Mouse (Mus musculus) MEL (cell line): ENCODE data around the gene Fam20b. TPM values are rescaled to one million over a fixed set of nuclear protein-coding genes. Genes with fewer than 3 reads are reported as not detected.
A peak's percentile ranks its signal among the peaks of the same experiment; 100 is the strongest.

Experiments used
- DNase-seq: peaks from one replicate; pipeline ENCODE4 v3.0.0; 2011; ENCODE audit warnings: low read depth, low spot score
- H3K27ac ChIP-seq: 2 replicates; pipeline ENCODE4 v1.5.1; 2012; ENCODE audit warnings: low read depth, mild to moderate bottlenecking, control low read depth, low read length, moderate library complexity; ENCODE audit not compliant: control insufficient read depth
- H3K27me3 ChIP-seq, 2 experiments: fragments of 150-350 bp in 1 of 2; sonication (generic) in 1 of 2; 2 replicates each; pipeline ENCODE4 v1.6.1; 2012; ENCODE audit warnings: low read length in 2 of 2, mild to moderate bottlenecking in 2 of 2, improper control_type of control experiment in 1 of 2, moderate library complexity in 1 of 2; ENCODE audit not compliant: insufficient read depth in 2 of 2, control insufficient read depth in 1 of 2
- H3K36me3 ChIP-seq, 2 experiments: 2 replicates each; pipeline ENCODE4 v1.6.1; 2012 to 2014; ENCODE audit warnings: low read length in 2 of 2, improper control_type of control experiment in 1 of 2, inconsistent platforms in 1 of 2, mild to moderate bottlenecking in 1 of 2; ENCODE audit not compliant: insufficient read depth in 2 of 2, control insufficient read depth in 1 of 2
- H3K4me1 ChIP-seq, 2 experiments: fragments of 150-350 bp in 1 of 2; sonication (generic) in 1 of 2; 2 replicates each; pipeline ENCODE4 v1.6.1; 2012; ENCODE audit warnings: low read length in 2 of 2, improper control_type of control experiment in 1 of 2, mild to moderate bottlenecking in 1 of 2; ENCODE audit not compliant: insufficient read depth in 2 of 2, control insufficient read depth in 1 of 2
- H3K4me3 ChIP-seq, 2 experiments: fragments of 150-350 bp in 1 of 2; sonication (generic) in 1 of 2; 2 replicates each; pipeline ENCODE4 v1.5.1; 2012; ENCODE audit warnings: low read depth in 2 of 2, low read length in 2 of 2, mild to moderate bottlenecking in 2 of 2, moderate library complexity in 2 of 2, control low read depth in 1 of 2, improper control_type of control experiment in 1 of 2; ENCODE audit not compliant: control insufficient read depth in 1 of 2, insufficient read depth in 1 of 2
- H3K79me2 ChIP-seq: 2 replicates; pipeline ENCODE4 v1.6.1; 2012; ENCODE audit warnings: mild to moderate bottlenecking, low read length, moderate library complexity; ENCODE audit not compliant: control insufficient read depth, poor library complexity, insufficient read depth
- H3K9ac ChIP-seq: 2 replicates; pipeline ENCODE4 v1.6.1; 2012; ENCODE audit warnings: low read depth, mild to moderate bottlenecking, control low read depth, low read length, moderate library complexity; ENCODE audit not compliant: control insufficient read depth, poor library complexity, severe bottlenecking
- H3K9me3 ChIP-seq: fragments of 150-350 bp; sonication (generic); replicated peaks from 2 replicates; pipeline ENCODE4 v1.6.1; 2012; ENCODE audit warnings: mild to moderate bottlenecking, low read length, improper control_type of control experiment, moderate library complexity; ENCODE audit not compliant: insufficient read depth
- CTCF ChIP-seq, 3 experiments: IDR thresholded peaks in 2 of 3; conservative IDR thresholded peaks in 1 of 3; 2 replicates each; pipeline ENCODE4 v1.5.1; 2011 to 2012; ENCODE audit warnings: low read length in 3 of 3, low read depth in 2 of 3, mild to moderate bottlenecking in 2 of 3, improper control_type of control experiment in 1 of 3, inconsistent platforms in 1 of 3, mixed read lengths in 1 of 3, moderate library complexity in 1 of 3; ENCODE audit not compliant: control insufficient read depth in 1 of 3, insufficient read depth in 1 of 3, poor library complexity in 1 of 3, severe bottlenecking in 1 of 3
- E2F4 ChIP-seq: IDR thresholded peaks from 2 replicates; pipeline ENCODE4 v1.6.1; 2011; ENCODE audit warnings: low read depth, low read length, improper control_type of control experiment, borderline replicate concordance
- EP300 ChIP-seq, 2 experiments: IDR thresholded peaks; 2 replicates each; pipeline ENCODE4 v1.6.1; 2011; ENCODE audit warnings: improper control_type of control experiment in 2 of 2, low read length in 2 of 2, low read depth in 1 of 2, mild to moderate bottlenecking in 1 of 2
- JUND ChIP-seq: IDR thresholded peaks from 2 replicates; pipeline ENCODE4 v1.6.1; 2011; ENCODE audit warnings: low read depth, mild to moderate bottlenecking, improper control_type of control experiment, low read length
- MAX ChIP-seq: IDR thresholded peaks from 2 replicates; pipeline ENCODE4 v1.6.1; 2011; ENCODE audit warnings: low read length, improper control_type of control experiment
- MAZ ChIP-seq: IDR thresholded peaks from 2 replicates; pipeline ENCODE4 v1.6.1; 2012; ENCODE audit warnings: low read depth, mild to moderate bottlenecking, inconsistent platforms, low read length, improper control_type of control experiment
- MEF2A ChIP-seq: IDR thresholded peaks from 2 replicates; pipeline ENCODE4 v1.6.1; 2014; ENCODE audit warnings: low read depth, mild to moderate bottlenecking, inconsistent platforms, low read length, improper control_type of control experiment; ENCODE audit not compliant: poor library complexity, insufficient replicate concordance, severe bottlenecking; ENCODE audit errors: extremely low read depth
- MYB ChIP-seq: IDR thresholded peaks from 2 replicates; pipeline ENCODE4 v1.6.1; 2011; ENCODE audit warnings: mild to moderate bottlenecking, low read depth, low read length, improper control_type of control experiment
- MYC ChIP-seq: IDR thresholded peaks from 2 replicates; pipeline ENCODE4 v1.6.1; 2011; ENCODE audit warnings: low read depth, mild to moderate bottlenecking, low read length, improper control_type of control experiment, moderate library complexity
- NRF1 ChIP-seq: IDR thresholded peaks from 2 replicates; pipeline ENCODE4 v1.6.1; 2014; ENCODE audit warnings: low read depth, mild to moderate bottlenecking, inconsistent platforms, low read length, improper control_type of control experiment, moderate library complexity; ENCODE audit not compliant: poor library complexity, insufficient read depth, severe bottlenecking
- POLR2A ChIP-seq, 2 experiments: IDR thresholded peaks; 2 replicates each; pipeline ENCODE4 v1.6.1; 2011 to 2012; ENCODE audit warnings: low read length in 2 of 2, mild to moderate bottlenecking in 2 of 2, control low read depth in 1 of 2, improper control_type of control experiment in 1 of 2, low read depth in 1 of 2, moderate library complexity in 1 of 2; ENCODE audit not compliant: control insufficient read depth in 1 of 2, insufficient read depth in 1 of 2, poor library complexity in 1 of 2
- POLR2AphosphoS2 ChIP-seq: IDR thresholded peaks from 2 replicates; pipeline ENCODE4 v1.6.1; 2011; ENCODE audit warnings: low read length, improper control_type of control experiment
- RAD21 ChIP-seq: IDR thresholded peaks from 2 replicates; pipeline ENCODE4 v1.6.1; 2011; ENCODE audit warnings: mild to moderate bottlenecking, low read depth, low read length, improper control_type of control experiment
- RCOR1 ChIP-seq: IDR thresholded peaks from 2 replicates; pipeline ENCODE4 v1.6.1; 2012; ENCODE audit warnings: low read depth, mild to moderate bottlenecking, inconsistent platforms, low read length, improper control_type of control experiment
- SIN3A ChIP-seq: IDR thresholded peaks from 2 replicates; pipeline ENCODE4 v1.6.1; 2012; ENCODE audit warnings: low read length, improper control_type of control experiment, inconsistent platforms
- SMC3 ChIP-seq: IDR thresholded peaks from 2 replicates; pipeline ENCODE4 v1.6.1; 2011; ENCODE audit warnings: low read depth, low read length, improper control_type of control experiment
- UBTF ChIP-seq: IDR thresholded peaks from 2 replicates; pipeline ENCODE4 v1.6.1; 2012; ENCODE audit warnings: low read depth, mild to moderate bottlenecking, inconsistent platforms, low read length, improper control_type of control experiment, moderate library complexity, borderline replicate concordance; ENCODE audit not compliant: insufficient read depth
- ZC3H11A ChIP-seq: IDR thresholded peaks from 2 replicates; pipeline ENCODE4 v1.6.1; 2012; ENCODE audit warnings: low read depth, mild to moderate bottlenecking, inconsistent platforms, low read length, improper control_type of control experiment
- ZMIZ1 ChIP-seq: IDR thresholded peaks from 2 replicates; pipeline ENCODE4 v1.6.1; 2012; ENCODE audit warnings: low read depth, mild to moderate bottlenecking, inconsistent platforms, low read length, improper control_type of control experiment, moderate library complexity
- polyA plus RNA-seq, 2 experiments: library from polyadenylated mRNA; stranded (reverse) in 1 of 2; unstranded in 1 of 2; fragments of >175 nt in 1 of 2; fragments of >200 nt in 1 of 2; gene quantifications; 2 replicates each; pipeline versions ENCODE4 v1.2.1 to v1.2.4; 2012; ENCODE audit warnings: low replicate concordance in 2 of 2, low read depth in 1 of 2; ENCODE audit not compliant: insufficient read length in 2 of 2, insufficient read depth in 1 of 2, missing spikeins in 1 of 2
- total RNA-seq: library from RNA; depleted of rRNA; stranded (reverse); fragments of 300-350 nt; gene quantifications from 2 replicates; pipeline ENCODE4 v1.2.3, GENCODE M21; 2012

Fam20b gene
- total and polyA plus RNA-seq, 3 experiments, result 19.6 to 22.0 TPM; not detected in 1

DNA sequence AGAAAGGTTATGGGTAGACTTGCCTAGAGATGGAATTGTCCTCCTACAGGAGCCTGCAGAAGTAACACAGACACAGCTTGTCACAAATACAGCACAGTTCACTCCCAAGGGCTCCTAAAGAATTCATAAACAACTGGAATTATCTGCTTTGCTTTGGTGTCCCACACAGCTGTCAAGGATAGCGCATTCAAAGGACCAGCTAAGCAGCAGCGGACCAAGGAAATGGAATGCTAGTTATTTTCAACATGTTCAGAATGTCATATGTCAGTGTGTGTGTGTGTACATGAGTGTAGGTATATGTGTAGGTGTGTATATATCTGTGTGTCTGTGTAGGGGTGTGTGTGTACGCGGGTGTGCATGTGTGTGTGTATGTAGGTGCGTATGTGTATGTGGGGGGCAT, 14.1 kb upstream of the Fam20b start:
- Histone ChIP-seq H3K36me3 (peaks cover 0 to 7% of the 10 kb centered on the region in 2 experiments; a peak in 2 of 4 replicates), H3K27me3 (no peaks in the 10 kb centered on the region; a peak in 1 of 4 replicates), H3K9ac (no peak overlapping the region), H3K79me2 (no peaks in the 10 kb centered on the region), H3K9me3 (no peaks in the 10 kb centered on the region), H3K4me1 (peaks cover 7 to 9% of the 10 kb centered on the region in 2 experiments), H3K27ac (no peak overlapping the region), H3K4me3 (no peak overlapping the region)
- no peak for DNase-seq
- no peak for TF ChIP-seq NRF1
- no peak for TF ChIP-seq MYB
- no peak for TF ChIP-seq MEF2A
- TF ChIP-seq POLR2A (IDR thresholded peaks at IDR 0.05; ENCODE audit: control insufficient read depth in 1 of 2, insufficient read depth in 1 of 2, low read depth in 1 of 2, low read length in 2 of 2, poor library complexity in 1 of 2), result no peak
- no peak for TF ChIP-seq SIN3A
- no peak for TF ChIP-seq UBTF
- TF ChIP-seq RCOR1, result no peak
- no peak for TF ChIP-seq ZMIZ1
- no peak for TF ChIP-seq E2F4
- TF ChIP-seq SMC3, result no peak
- no peak for TF ChIP-seq MAZ
- TF ChIP-seq JUND, result no peak
- no peak for TF ChIP-seq POLR2AphosphoS2

DNA sequence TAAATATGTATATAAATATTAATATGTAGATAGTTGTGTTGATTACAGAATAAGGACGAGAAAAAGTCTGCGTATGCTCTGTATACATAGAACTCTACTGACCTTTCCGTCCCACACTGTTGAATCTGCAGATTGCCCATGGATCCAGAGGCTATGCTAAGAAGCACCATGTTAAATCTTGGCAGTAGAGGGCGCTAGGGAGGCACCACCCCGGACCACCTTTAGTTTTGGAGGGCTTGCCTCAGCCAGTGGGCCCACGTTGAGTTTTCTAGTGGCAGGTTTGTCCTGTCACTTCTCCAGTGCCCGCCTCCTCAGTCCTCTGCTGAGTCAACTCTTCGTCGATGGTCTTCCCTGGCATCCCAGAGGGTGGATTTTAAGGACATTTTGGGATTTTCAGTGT, 11.9 kb upstream of the Fam20b start:
- DNase-seq, result peak; percentile 53
- H3K27ac ChIP-seq, result no peak overlapping the region
- no peaks in the 10 kb centered on the region for H3K79me2 ChIP-seq
- H3K9me3 ChIP-seq, result no peaks in the 10 kb centered on the region
- H3K36me3 ChIP-seq, result peaks cover 0 to 5% of the 10 kb centered on the region in 2 experiments; a peak in 2 of 4 replicates
- peaks cover 7 to 9% of the 10 kb centered on the region in 2 experiments for H3K4me1 ChIP-seq
- TF ChIP-seq MYC (no peak), ZMIZ1 (no peak), SMC3 (peak; percentile 53), MAX (no peak), ZC3H11A (0 out of 2 replicates have a peak, but pooled peaks have one; percentile 10), EP300 (IDR thresholded peaks at IDR 0.05; ENCODE audit: low read depth in 1 of 2, low read length in 2 of 2) (no peak), NRF1 (no peak), CTCF (IDR thresholded peaks at IDR 0.05 in 2 of 3, conservative IDR thresholded peaks at IDR 0.05 in 1 of 3; ENCODE audit: control insufficient read depth in 1 of 3, insufficient read depth in 1 of 3, low read depth in 2 of 3, low read length in 3 of 3, poor library complexity in 1 of 3, severe bottlenecking in 1 of 3) (peak; percentile 68 to 79 (median 76)), RAD21 (peak; percentile 31)
- H3K4me3 ChIP-seq, result no peak overlapping the region
- H3K9ac ChIP-seq, result no peak overlapping the region
- H3K27me3 ChIP-seq, result no peaks in the 10 kb centered on the region; a peak in 1 of 4 replicates
